Mouse (Mus musculus) hindbrain, embryonic 16.5 days (tissue): Measurements from ENCODE around the gene Ramp1. TPM values are rescaled to one million over a fixed set of nuclear protein-coding genes. Genes with fewer than 3 reads are reported as not detected.
A peak's percentile ranks its signal among the peaks of the same experiment; 100 is the strongest.

Experiments
- ATAC-seq: fragments of 200-750 bp; cut with Nextera tagmentation; 2 replicates; pipeline ENCODE4 v1.8.0; 2017; ENCODE audit warnings: moderate TSS enrichment, moderate library complexity
- H3K27ac ChIP-seq: fragments of 300-500 bp; sonication (generic); 2 replicates; pipeline ENCODE4 v1.5.1; 2014; ENCODE audit warnings: low read depth, mild to moderate bottlenecking, control low read depth, low read length, moderate library complexity
- H3K27me3 ChIP-seq: fragments of 300-500 bp; sonication (generic); replicated peaks from 2 replicates; pipeline ENCODE4 v1.6.1; 2014; ENCODE audit warnings: low read length; ENCODE audit not compliant: control insufficient read depth, insufficient read depth
- H3K36me3 ChIP-seq: fragments of 300-500 bp; sonication (generic); 2 replicates; pipeline ENCODE4 v1.6.1; 2014; ENCODE audit warnings: mild to moderate bottlenecking, low read length, moderate library complexity, mixed read lengths; ENCODE audit not compliant: control insufficient read depth, insufficient read depth
- H3K4me1 ChIP-seq: fragments of 300-500 bp; sonication (generic); 2 replicates; pipeline ENCODE4 v1.6.1; 2014; ENCODE audit warnings: low read depth, low read length; ENCODE audit not compliant: control insufficient read depth, insufficient read depth
- H3K4me2 ChIP-seq: fragments of 300-500 bp; sonication (generic); 2 replicates; pipeline ENCODE4 v1.6.1; 2014; ENCODE audit warnings: mild to moderate bottlenecking, low read length, control low read depth, moderate library complexity
- H3K4me3 ChIP-seq: fragments of 300-500 bp; sonication (generic); 2 replicates; pipeline ENCODE4 v1.5.1; 2014; ENCODE audit warnings: mild to moderate bottlenecking, low read length, control low read depth, moderate library complexity
- H3K9ac ChIP-seq: fragments of 300-500 bp; sonication (generic); 2 replicates; pipeline ENCODE4 v1.6.1; 2014; ENCODE audit warnings: low read depth, mild to moderate bottlenecking, control low read depth, low read length, moderate library complexity
- H3K9me3 ChIP-seq: fragments of 300-500 bp; sonication (generic); 2 replicates; pipeline ENCODE4 v1.6.1; 2014; ENCODE audit warnings: mild to moderate bottlenecking, low read length, moderate library complexity; ENCODE audit not compliant: control insufficient read depth
- WGBS: fragments of 180-500 bp; shearing (Covaris S2); extraction: QIAGEN DNeasy Blood & Tissue Kit; methylation state at CpG from one replicate; pipeline ENCODE4 v1.1.7; 2014; 5-methylcytosine and 5-hydroxymethylcytosine counted together
- polyA plus RNA-seq: library from polyadenylated mRNA; unstranded; fragments of >200 nt; fragmentation: Nextera tagmentation; extraction: Ambion mirVana; gene quantifications from 2 replicates; pipeline ENCODE4 v1.2.1, GENCODE M21; 2015

Gene Ramp1
- polyA plus RNA-seq, 1 experiment from 2014 or later, result 28.5 TPM

GRCm38 (mm10) chr1:91219641-91220321, 40.2 kb downstream of the Ramp1 start:
- H3K27ac ChIP-seq, result no peak overlapping the region
- H3K4me3 ChIP-seq, result no peak overlapping the region
- H3K4me2 ChIP-seq, result no peak overlapping the region
- no peaks in the 10 kb centered on the region for H3K27me3 ChIP-seq
- H3K4me1 ChIP-seq, result no peaks in the 10 kb centered on the region
- H3K9me3 ChIP-seq, result no peaks in the 10 kb centered on the region
- no peak for ATAC-seq
- H3K36me3 ChIP-seq, result no peaks in the 10 kb centered on the region
- H3K9ac ChIP-seq, result no peak overlapping the region
- WGBS, result 90% methylated on average over 7 of the region's 7 CpGs

- no peak overlapping the region for H3K9ac ChIP-seq
- H3K9me3 ChIP-seq, result no peaks in the 10 kb centered on the region
- no peaks in the 10 kb centered on the region for H3K27me3 ChIP-seq
- no peaks in the 10 kb centered on the region for H3K4me1 ChIP-seq
- H3K27ac ChIP-seq, result no peak overlapping the region
- no peaks in the 10 kb centered on the region for H3K36me3 ChIP-seq
- WGBS, result 90% methylated on average over 3 of the region's 3 CpGs
- ATAC-seq, result no peak
- no peak overlapping the region for H3K4me2 ChIP-seq
- H3K4me3 ChIP-seq, result no peak overlapping the region
These were observed 40.7 kb downstream of the Ramp1 start for GRCm38 (mm10) chr1:91220322-91220672.

GRCm38 (mm10) chr1:91226562-91226961, 46.9 kb downstream of the Ramp1 start:
- no peak overlapping the region for H3K4me2 ChIP-seq
- H3K27ac ChIP-seq, result no peak overlapping the region
- WGBS, result 76% methylated on average over 4 of the region's 4 CpGs
- no peaks in the 10 kb centered on the region for H3K36me3 ChIP-seq
- H3K4me1 ChIP-seq, result no peaks in the 10 kb centered on the region
- H3K9me3 ChIP-seq, result no peaks in the 10 kb centered on the region
- no peaks in the 10 kb centered on the region for H3K27me3 ChIP-seq
- no peak for ATAC-seq
- no peak overlapping the region for H3K4me3 ChIP-seq
- no peak overlapping the region for H3K9ac ChIP-seq

- WGBS, result 61% methylated on average over 15 of the region's 15 CpGs
- H3K4me1 ChIP-seq, result no peaks in the 10 kb centered on the region
- H3K9me3 ChIP-seq, result no peaks in the 10 kb centered on the region
- H3K27ac ChIP-seq, result no peak overlapping the region
- H3K9ac ChIP-seq, result no peak overlapping the region
- H3K27me3 ChIP-seq, result no peaks in the 10 kb centered on the region
- H3K4me3 ChIP-seq, result no peak overlapping the region
- ATAC-seq, result no peak
- no peak overlapping the region for H3K4me2 ChIP-seq
- no peaks in the 10 kb centered on the region for H3K36me3 ChIP-seq
These were observed 47.9 kb downstream of the Ramp1 start for GRCm38 (mm10) chr1:91227381-91228054.

- Histone ChIP-seq H3K36me3 (no peaks in the 10 kb centered on the region), H3K4me3 (no peak overlapping the region), H3K9me3 (no peaks in the 10 kb centered on the region), H3K4me2 (no peak overlapping the region), H3K9ac (no peak overlapping the region), H3K4me1 (no peaks in the 10 kb centered on the region), H3K27ac (no peak overlapping the region), H3K27me3 (no peaks in the 10 kb centered on the region)
- ATAC-seq, result no peak
- 77% methylated on average over 6 of the region's 6 CpGs for WGBS
These were observed 51.5 kb downstream of the Ramp1 start for GRCm38 (mm10) chr1:91231142-91231541.

- H3K4me2 ChIP-seq, result no peak overlapping the region
- H3K36me3 ChIP-seq, result no peaks in the 10 kb centered on the region
- no peaks in the 10 kb centered on the region for H3K9me3 ChIP-seq
- H3K27me3 ChIP-seq, result no peaks in the 10 kb centered on the region
- WGBS, result 59% methylated on average over 5 of the region's 5 CpGs
- H3K4me1 ChIP-seq, result no peaks in the 10 kb centered on the region
- H3K4me3 ChIP-seq, result no peak overlapping the region
- no peak for ATAC-seq
- no peak overlapping the region for H3K9ac ChIP-seq
- H3K27ac ChIP-seq, result no peak overlapping the region
These were observed 52.3 kb downstream of the Ramp1 start for GRCm38 (mm10) chr1:91231896-91232295.

GRCm38 (mm10) chr1:91235395-91235794, 55.8 kb downstream of the Ramp1 start:
- WGBS, result 87% methylated on average over 5 of the region's 5 CpGs
- no peak overlapping the region for H3K4me2 ChIP-seq

GRCm38 (mm10) chr1:91237676-91238075, 58.1 kb downstream of the Ramp1 start:
- WGBS, result 83% methylated on average over 6 of the region's 6 CpGs
- Histone ChIP-seq H3K36me3 (no peaks in the 10 kb centered on the region), H3K4me2 (no peak overlapping the region), H3K9me3 (no peaks in the 10 kb centered on the region), H3K4me1 (no peaks in the 10 kb centered on the region), H3K27ac (no peak overlapping the region), H3K9ac (no peak overlapping the region), H3K4me3 (no peak overlapping the region), H3K27me3 (no peaks in the 10 kb centered on the region; the same call in 1 of the 2 replicates)
- ATAC-seq, result no peak

More at GRCm38 (mm10) chr1:91235395-91235794, 55.8 kb downstream of the Ramp1 start:
- H3K4me3 ChIP-seq, result no peak overlapping the region
- H3K4me1 ChIP-seq, result no peaks in the 10 kb centered on the region
- no peaks in the 10 kb centered on the region for H3K9me3 ChIP-seq
- no peaks in the 10 kb centered on the region; the same call in 1 of the 2 replicates for H3K27me3 ChIP-seq
- H3K27ac ChIP-seq, result no peak overlapping the region
- H3K9ac ChIP-seq, result no peak overlapping the region
- no peak for ATAC-seq
- no peaks in the 10 kb centered on the region for H3K36me3 ChIP-seq

- H3K4me2 ChIP-seq, result no peak overlapping the region
- H3K9me3 ChIP-seq, result no peaks in the 10 kb centered on the region
- no peak overlapping the region for H3K27ac ChIP-seq
- H3K4me3 ChIP-seq, result no peak overlapping the region
- no peak overlapping the region for H3K9ac ChIP-seq
- WGBS, result 18% methylated on average over 5 of the region's 5 CpGs
- H3K4me1 ChIP-seq, result no peaks in the 10 kb centered on the region
- H3K27me3 ChIP-seq, result no peaks in the 10 kb centered on the region; the same call in 1 of the 2 replicates
- peak; percentile 42; the same call in 1 of the 2 replicates for ATAC-seq
- no peaks in the 10 kb centered on the region for H3K36me3 ChIP-seq
These were observed 59.5 kb downstream of the Ramp1 start for GRCm38 (mm10) chr1:91239112-91239511.
